Mouse (Mus musculus): Measurements from ENCODE around the gene Lats2.
A peak's percentile ranks its signal among the peaks of the same experiment; 100 is the strongest.
"Not testable (repeated sequence)": the region's sequence is repeated elsewhere in the genome, so short reads cannot be mapped to it uniquely, and the experiment has no call there.

The Lats2 gene

GRCm38 (mm10) chr14:57758237-57758636 lies at the start of gene Lats2:
Lats2 (minus strand) TSS chr14:57758388.
- no peak for DNase-seq

- DNase-seq, result no peak
Measured at GRCm38 (mm10) chr14:57803731-57804130, 45.5 kb upstream of the Lats2 start.

GRCm38 (mm10) chr14:57797991-57798931 lies 40.1 kb upstream of the Lats2 start, which contains the start of gene Sap18:
Sap18 (plus strand) TSS chr14:57798180.
- DNase-seq, result peak; percentile 96 to 97

GRCm38 (mm10) chr14:57797551-57797950 lies 39.4 kb upstream of the Lats2 start:
- peak in 1 of 2 experiments; percentile 31 for DNase-seq

GRCm38 (mm10) chr14:57791171-57791570 lies 33.0 kb upstream of the Lats2 start:
- no peak for DNase-seq

- no peak for DNase-seq
Measured at GRCm38 (mm10) chr14:57789759-57790158, 31.6 kb upstream of the Lats2 start.

- no peak for DNase-seq
Measured at GRCm38 (mm10) chr14:57789311-57789710, 31.1 kb upstream of the Lats2 start.

- no peak for DNase-seq
Measured at GRCm38 (mm10) chr14:57787406-57787805, 29.2 kb upstream of the Lats2 start.

- no peak for DNase-seq
Measured at GRCm38 (mm10) chr14:57772157-57772815, 14.1 kb upstream of the Lats2 start.

GRCm38 (mm10) chr14:57769102-57769501 lies 10.9 kb upstream of the Lats2 start:
- DNase-seq, result no peak

- no peak for DNase-seq
Measured at GRCm38 (mm10) chr14:57760447-57761412, 2.5 kb upstream of the Lats2 start.

- no peak for DNase-seq
Measured at GRCm38 (mm10) chr14:57756094-57756493, 2.1 kb downstream of the Lats2 start.

- no peak for DNase-seq
Measured at GRCm38 (mm10) chr14:57755661-57756060, 2.5 kb downstream of the Lats2 start.

GRCm38 (mm10) chr14:57753351-57753992 lies 4.7 kb downstream of the Lats2 start:
- no peak for DNase-seq

- not testable (repeated sequence) for DNase-seq
Measured at GRCm38 (mm10) chr14:57751006-57751405, 7.2 kb downstream of the Lats2 start.

GRCm38 (mm10) chr14:57749501-57749900 lies 8.7 kb downstream of the Lats2 start:
- no peak for DNase-seq

- peak; percentile 92 to 95 for DNase-seq
Measured at GRCm38 (mm10) chr14:57746001-57746771, 12.0 kb downstream of the Lats2 start, which contains the start of gene Gm49361. Gm49361 (minus strand) TSS chr14:57746103.

GRCm38 (mm10) chr14:57745291-57745969 lies 12.8 kb downstream of the Lats2 start:
- peak; percentile 55 to 67 for DNase-seq

GRCm38 (mm10) chr14:57744547-57744946 lies 13.6 kb downstream of the Lats2 start:
- DNase-seq, result no peak

GRCm38 (mm10) chr14:57740651-57741050 lies 17.5 kb downstream of the Lats2 start:
- no peak for DNase-seq
